Mouse (Mus musculus) erythroblast, embryonic 14.5 days (primary cell): ENCODE measurements around the gene Bcdin3d.

Source experiments
- GATA1 ChIP-seq: IDR thresholded peaks from 2 replicates; pipeline ENCODE4 v1.6.1; 2012; ENCODE audit warnings: low read length, inconsistent platforms, mixed read lengths
- TAL1 ChIP-seq: IDR thresholded peaks from 3 replicates; pipeline ENCODE4 v1.6.1; 2012; ENCODE audit warnings: low read length, inconsistent platforms, mixed read lengths

GRCm38 (mm10) chr15:99421152-99421551 is 53.4 kb downstream of the Bcdin3d start:
- TF ChIP-seq GATA1 (no peak), TAL1 (no peak)
